ENCODE assay signal across 8 mouse cellular contexts in the genomic region with DNA sequence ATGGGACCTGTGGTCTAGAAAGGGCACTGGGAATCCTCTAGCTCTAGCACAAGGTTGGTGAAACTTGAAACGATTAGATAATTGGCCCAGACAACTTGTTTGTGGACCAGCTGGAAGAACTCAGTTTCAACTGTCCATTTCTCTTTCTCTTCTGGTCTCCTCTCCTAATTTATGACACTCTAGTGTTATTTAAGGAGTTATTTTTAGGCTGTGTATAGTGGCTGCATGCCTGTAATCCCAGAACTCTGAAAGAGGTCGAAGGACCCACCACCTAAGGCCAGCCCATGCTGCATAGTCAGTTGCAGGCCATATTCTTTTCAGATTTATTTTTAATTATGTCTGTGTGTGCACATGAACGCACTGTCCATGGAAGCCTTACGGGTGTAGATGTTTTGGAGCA. TPM values are rescaled to one million over a fixed set of nuclear protein-coding genes. Genes with fewer than 3 reads are reported as not detected.
DNase-seq lines count a peak whose midpoint lies in the region; ATAC-seq and TF ChIP-seq lines count a peak whose summit lies in the region.

No protein-coding gene starts in this region.

- peak overlapping the region; percentile 89 for H3K27ac ChIP-seq in testis, adult 2 months (ENCODE audit: control insufficient read depth, insufficient read depth, low read depth, low read length)
- H3K27ac ChIP-seq in hindbrain, embryonic 13.5 days = no peak overlapping the region
- H3K27ac ChIP-seq in liver, embryonic 16.5 days (ENCODE audit: low read length) = peak overlapping the region; percentile 94

- DNase-seq in testis, postnatal 14 days (ENCODE audit: low spot score) = no peak
- no peak for DNase-seq in right cerebral cortex, postnatal 14 days
- no peak for DNase-seq in cerebellum, adult 8-10 months
- DNase-seq in adrenal gland, postnatal 25 days = no peak

- peaks cover 8% of the 10 kb centered on the region; the same call in 1 of the 2 replicates for H3K4me1 ChIP-seq in testis, adult 2 months (ENCODE audit: control insufficient read depth, insufficient read depth, low read length)
- H3K4me1 ChIP-seq in hindbrain, embryonic 13.5 days (replicated peaks) = peaks cover 38% of the 10 kb centered on the region
- peaks cover 19% of the 10 kb centered on the region for H3K4me1 ChIP-seq in liver, embryonic 16.5 days (ENCODE audit: control insufficient read depth, low read depth, low read length)

- TF ChIP-seq POLR2A in testis, adult 2 months (IDR thresholded peaks at IDR 0.05; ENCODE audit: control insufficient read depth, low read depth, low read length) = no peak

- H3K9me3 ChIP-seq in hindbrain, embryonic 13.5 days = no peaks in the 10 kb centered on the region
- no peaks in the 10 kb centered on the region for H3K9me3 ChIP-seq in liver, embryonic 16.5 days (replicated peaks; ENCODE audit: control insufficient read depth, low read length)

- WGBS in hindbrain, embryonic 13.5 days = 79% methylated on average over 4 of the region's 4 CpGs
- WGBS in liver, embryonic 16.5 days (ENCODE audit: insufficient replicate concordance) = 65% methylated on average over 4 of the region's 4 CpGs

- no peak for TF ChIP-seq CTCF in testis, adult 2 months (IDR thresholded peaks at IDR 0.05; ENCODE audit: control insufficient read depth, insufficient read depth, insufficient replicate concordance, low read depth, low read length)

- H3K9ac ChIP-seq in hindbrain, embryonic 13.5 days = no peak overlapping the region
- peak overlapping the region; percentile 100 for H3K9ac ChIP-seq in liver, embryonic 16.5 days (ENCODE audit: low read depth, low read length)

- H3K27me3 ChIP-seq in testis, adult 2 months (ENCODE audit: control insufficient read depth, insufficient read depth, low read length) = no peaks in the 10 kb centered on the region
- no peaks in the 10 kb centered on the region for H3K27me3 ChIP-seq in hindbrain, embryonic 13.5 days
- no peaks in the 10 kb centered on the region for H3K27me3 ChIP-seq in liver, embryonic 16.5 days (ENCODE audit: control insufficient read depth, insufficient read depth, low read depth, low read length)

- H3K4me3 ChIP-seq in testis, adult 2 months (ENCODE audit: control insufficient read depth, low read depth, low read length) = peak overlapping the region; percentile 99
- peak overlapping the region; percentile 99 for H3K4me3 ChIP-seq in hindbrain, embryonic 13.5 days
- H3K4me3 ChIP-seq in liver, embryonic 16.5 days (ENCODE audit: low read depth, low read length) = peak overlapping the region; percentile 98

- H3K36me3 ChIP-seq in testis, adult 2 months (ENCODE audit: control insufficient read depth, insufficient read depth, low read length) = peaks cover 6% of the 10 kb centered on the region
- H3K36me3 ChIP-seq in hindbrain, embryonic 13.5 days = peaks cover 9% of the 10 kb centered on the region
- H3K36me3 ChIP-seq in liver, embryonic 16.5 days (ENCODE audit: control insufficient read depth, insufficient read depth) = peaks cover 4% of the 10 kb centered on the region

- no peak for ATAC-seq in hindbrain, embryonic 13.5 days (ENCODE audit: low FRiP score)
- no peak for ATAC-seq in liver, embryonic 16.5 days (ENCODE audit: low read depth)
- no peak for ATAC-seq in granulocyte monocyte progenitor cell, adult 5-6 weeks (replicated peaks; ENCODE audit: poor library complexity, severe bottlenecking)

- H3K4me2 ChIP-seq in hindbrain, embryonic 13.5 days = peak overlapping the region; percentile 88
- H3K4me2 ChIP-seq in liver, embryonic 16.5 days (ENCODE audit: low read depth, low read length) = peak overlapping the region; percentile 65

RNA-seq across cellular contexts. Expression of a gene that starts 0.9 kb away (rescaled TPM):
- 90.1 and 92.2 TPM in 2 replicates for polyA plus RNA-seq in testis, adult 2 months (2012; rRNA removed)
- polyA plus RNA-seq in hindbrain, embryonic 13.5 days (2015; fragmentation: Nextera tagmentation; extraction: Ambion mirVana) = 18.1 and 20.1 TPM in 2 replicates
- polyA plus RNA-seq in liver, embryonic 16.5 days (2015; fragmentation: Nextera tagmentation; extraction: Ambion mirVana) = 5.5 and 6.6 TPM in 2 replicates
- 41.2 and 62.9 TPM in 2 replicates for total RNA-seq in granulocyte monocyte progenitor cell, adult 5-6 weeks (2014; fragmentation: Nextera tagmentation)
- total RNA-seq in granulocyte monocyte progenitor cell, adult 5-6 weeks (2017) = 43.8 and 63.4 TPM in 2 replicates
- 52.7 and 54.9 TPM in 2 replicates for total RNA-seq in adrenal gland, postnatal 25 days (2021)

RNA-seq across cellular contexts. Expression of a gene that starts 32.8 kb away (rescaled TPM):
- not detected in 2 replicates for polyA plus RNA-seq in testis, adult 2 months (2012; rRNA removed)
- not detected in 2 replicates for polyA plus RNA-seq in hindbrain, embryonic 13.5 days (2015; fragmentation: Nextera tagmentation; extraction: Ambion mirVana)
- polyA plus RNA-seq in liver, embryonic 16.5 days (2015; fragmentation: Nextera tagmentation; extraction: Ambion mirVana) = not detected in 2 replicates
- total RNA-seq in granulocyte monocyte progenitor cell, adult 5-6 weeks (2014; fragmentation: Nextera tagmentation) = not detected in 2 replicates
- total RNA-seq in granulocyte monocyte progenitor cell, adult 5-6 weeks (2017) = 3.1 TPM in 1 of 2 replicates, not detected in the other
- not detected in 2 replicates for total RNA-seq in adrenal gland, postnatal 25 days (2021)

RNA-seq across cellular contexts. Expression of a gene that starts 53.3 kb away (rescaled TPM):
- 20.7 and 26.4 TPM in 2 replicates for polyA plus RNA-seq in testis, adult 2 months (2012; rRNA removed)
- polyA plus RNA-seq in hindbrain, embryonic 13.5 days (2015; fragmentation: Nextera tagmentation; extraction: Ambion mirVana) = 29.9 and 32.5 TPM in 2 replicates
- polyA plus RNA-seq in liver, embryonic 16.5 days (2015; fragmentation: Nextera tagmentation; extraction: Ambion mirVana) = 13.8 and 15.1 TPM in 2 replicates
- total RNA-seq in granulocyte monocyte progenitor cell, adult 5-6 weeks (2014; fragmentation: Nextera tagmentation) = 24.2 and 31.4 TPM in 2 replicates
- 19.8 and 30.5 TPM in 2 replicates for total RNA-seq in granulocyte monocyte progenitor cell, adult 5-6 weeks (2017)
- 22.6 and 23.8 TPM in 2 replicates for total RNA-seq in adrenal gland, postnatal 25 days (2021)
